Mouse (Mus musculus) midbrain, embryonic 12.5 days (tissue): ENCODE data around the gene Trip11. TPM values are rescaled to one million over a fixed set of nuclear protein-coding genes. Genes with fewer than 3 reads are reported as not detected.

Source experiments
- ATAC-seq: fragments of 200-750 bp; cut with Nextera tagmentation; 2 replicates; pipeline ENCODE4 v1.8.0; 2017; ENCODE audit warnings: low read depth, moderate TSS enrichment, moderate library complexity; ENCODE audit not compliant: low FRiP score
- H3K27ac ChIP-seq: fragments of 300-500 bp; sonication (generic); replicated peaks from 2 replicates; pipeline ENCODE4 v1.5.1; 2016; ENCODE audit warnings: mild to moderate bottlenecking
- H3K27me3 ChIP-seq: fragments of 300-500 bp; sonication (generic); 2 replicates; pipeline ENCODE4 v1.6.1; 2016; ENCODE audit warnings: mild to moderate bottlenecking
- H3K36me3 ChIP-seq: fragments of 300-500 bp; sonication (generic); 2 replicates; pipeline ENCODE4 v1.6.1; 2016
- H3K4me1 ChIP-seq: fragments of 300-500 bp; sonication (generic); 2 replicates; pipeline ENCODE4 v1.6.1; 2016
- H3K4me2 ChIP-seq: fragments of 300-500 bp; sonication (generic); replicated peaks from 2 replicates; pipeline ENCODE4 v1.6.1; 2016; ENCODE audit warnings: mild to moderate bottlenecking, moderate library complexity
- H3K4me3 ChIP-seq: fragments of 300-500 bp; sonication (generic); 2 replicates; pipeline ENCODE4 v1.5.1; 2016; ENCODE audit warnings: mild to moderate bottlenecking
- H3K9ac ChIP-seq: fragments of 300-500 bp; sonication (generic); replicated peaks from 2 replicates; pipeline ENCODE4 v1.6.1; 2016; ENCODE audit warnings: mild to moderate bottlenecking, moderate library complexity
- H3K9me3 ChIP-seq: fragments of 300-500 bp; sonication (generic); 2 replicates; pipeline ENCODE4 v1.6.1; 2016; ENCODE audit warnings: mild to moderate bottlenecking
- WGBS: fragments of 180-500 bp; shearing (Covaris S2); methylation state at CpG from one replicate; pipeline ENCODE4 v1.1.7; 2016; 5-methylcytosine and 5-hydroxymethylcytosine counted together
- polyA plus RNA-seq: library from polyadenylated mRNA; unstranded; fragments of >200 nt; fragmentation: Nextera tagmentation; extraction: Ambion mirVana; gene quantifications from 2 replicates; pipeline ENCODE4 v1.2.1, GENCODE M21; 2016

The Trip11 gene
- polyA plus RNA-seq, 1 experiment from 2014 or later = 26.6 TPM

GRCm38 (mm10) chr12:101836546-101837274 is 76.4 kb downstream of the Trip11 start:
- H3K4me3 ChIP-seq = no peak overlapping the region
- no peaks in the 10 kb centered on the region for H3K9me3 ChIP-seq
- H3K27ac ChIP-seq = no peak overlapping the region
- no peak overlapping the region for H3K4me2 ChIP-seq
- WGBS = 92% methylated on average over 10 of the region's 10 CpGs
- H3K27me3 ChIP-seq = no peaks in the 10 kb centered on the region
- ATAC-seq = no peak
- peaks cover 36% of the 10 kb centered on the region for H3K36me3 ChIP-seq
- no peak overlapping the region for H3K9ac ChIP-seq
- H3K4me1 ChIP-seq = no peaks in the 10 kb centered on the region

- WGBS = 94% methylated on average over 4 of the region's 4 CpGs
- no peaks in the 10 kb centered on the region for H3K9me3 ChIP-seq
- no peak overlapping the region for H3K27ac ChIP-seq
- H3K27me3 ChIP-seq = no peaks in the 10 kb centered on the region
- H3K4me2 ChIP-seq = no peak overlapping the region
- H3K36me3 ChIP-seq = peaks cover 36% of the 10 kb centered on the region
- no peak overlapping the region for H3K9ac ChIP-seq
- no peak for ATAC-seq
- H3K4me1 ChIP-seq = no peaks in the 10 kb centered on the region
- no peak overlapping the region for H3K4me3 ChIP-seq
These were observed 78.4 kb downstream of the Trip11 start for GRCm38 (mm10) chr12:101834715-101835114.

GRCm38 (mm10) chr12:101833776-101834175 is 79.3 kb downstream of the Trip11 start:
- WGBS = 89% methylated on average over 8 of the region's 8 CpGs
- Histone ChIP-seq H3K4me3 (no peak overlapping the region), H3K27me3 (no peaks in the 10 kb centered on the region), H3K27ac (no peak overlapping the region), H3K36me3 (peaks cover 32% of the 10 kb centered on the region), H3K4me2 (no peak overlapping the region), H3K9me3 (no peaks in the 10 kb centered on the region), H3K4me1 (no peaks in the 10 kb centered on the region), H3K9ac (no peak overlapping the region)
- ATAC-seq = no peak

GRCm38 (mm10) chr12:101833115-101833506 is 80.0 kb downstream of the Trip11 start:
- no peaks in the 10 kb centered on the region for H3K9me3 ChIP-seq
- no peak overlapping the region for H3K27ac ChIP-seq
- H3K27me3 ChIP-seq = no peaks in the 10 kb centered on the region
- H3K36me3 ChIP-seq = peaks cover 28% of the 10 kb centered on the region
- H3K4me2 ChIP-seq = no peak overlapping the region
- no peak for ATAC-seq
- no peak overlapping the region for H3K4me3 ChIP-seq
- no peaks in the 10 kb centered on the region for H3K4me1 ChIP-seq
- H3K9ac ChIP-seq = no peak overlapping the region
- WGBS = 97% methylated on average over 6 of the region's 6 CpGs

- Histone ChIP-seq H3K9ac (no peak overlapping the region), H3K9me3 (no peaks in the 10 kb centered on the region), H3K27me3 (no peaks in the 10 kb centered on the region), H3K27ac (no peak overlapping the region), H3K4me1 (no peaks in the 10 kb centered on the region), H3K4me2 (no peak overlapping the region), H3K4me3 (no peak overlapping the region), H3K36me3 (peaks cover 22% of the 10 kb centered on the region)
- WGBS = 89% methylated on average over 7 of the region's 7 CpGs
- no peak for ATAC-seq
These were observed 80.6 kb downstream of the Trip11 start for GRCm38 (mm10) chr12:101832179-101833114.

GRCm38 (mm10) chr12:101831221-101831620 is 81.8 kb downstream of the Trip11 start:
- Histone ChIP-seq H3K9me3 (no peaks in the 10 kb centered on the region), H3K27ac (no peak overlapping the region), H3K36me3 (peaks cover 13% of the 10 kb centered on the region), H3K4me1 (no peaks in the 10 kb centered on the region), H3K4me2 (no peak overlapping the region), H3K27me3 (no peaks in the 10 kb centered on the region), H3K9ac (no peak overlapping the region), H3K4me3 (no peak overlapping the region)
- WGBS = 87% methylated on average over 4 of the region's 4 CpGs
- ATAC-seq = no peak

GRCm38 (mm10) chr12:101823161-101823560 is 89.9 kb downstream of the Trip11 start:
- no peak overlapping the region for H3K4me3 ChIP-seq
- H3K27ac ChIP-seq = no peak overlapping the region
- H3K36me3 ChIP-seq = no peaks in the 10 kb centered on the region
- H3K9ac ChIP-seq = no peak overlapping the region
- H3K27me3 ChIP-seq = peaks cover 20% of the 10 kb centered on the region
- no peak overlapping the region for H3K4me2 ChIP-seq
- WGBS = 95% methylated on average over 4 of the region's 4 CpGs
- H3K9me3 ChIP-seq = no peaks in the 10 kb centered on the region
- peaks cover 9% of the 10 kb centered on the region for H3K4me1 ChIP-seq
- ATAC-seq = no peak

GRCm38 (mm10) chr12:101821596-101821995 is 91.5 kb downstream of the Trip11 start:
- no peak overlapping the region for H3K27ac ChIP-seq
- 39% methylated on average over 3 of the region's 3 CpGs for WGBS
- no peak overlapping the region for H3K9ac ChIP-seq
- ATAC-seq = no peak
- H3K4me3 ChIP-seq = no peak overlapping the region
- H3K27me3 ChIP-seq = peaks cover 34% of the 10 kb centered on the region
- peaks cover 9% of the 10 kb centered on the region for H3K4me1 ChIP-seq
- no peaks in the 10 kb centered on the region for H3K36me3 ChIP-seq
- H3K9me3 ChIP-seq = no peaks in the 10 kb centered on the region
- H3K4me2 ChIP-seq = no peak overlapping the region

GRCm38 (mm10) chr12:101819570-101819969 is 93.5 kb downstream of the Trip11 start:
- ATAC-seq = 0 out of 2 replicates have a peak, but pooled peaks have one; percentile 17

GRCm38 (mm10) chr12:101818608-101819370 is 94.3 kb downstream of the Trip11 start, which contains the start of gene Fbln5:
TSS of gene Fbln5 (minus strand) at chr12:101819055.
- WGBS = 1% methylated on average over 46 of the region's 46 CpGs
- peak within 1 kb of the TSS; percentile 47 for H3K4me3 ChIP-seq
- no peak within 1 kb of the TSS for H3K27ac ChIP-seq
- no peaks in the 10 kb centered on the region for H3K9me3 ChIP-seq
- peaks cover 9% of the 10 kb centered on the region for H3K4me1 ChIP-seq
- H3K36me3 ChIP-seq = no peaks in the 10 kb centered on the region
- peak within 1 kb of the TSS; percentile 54 for H3K9ac ChIP-seq
- peak within 1 kb of the TSS; percentile 90 for H3K4me2 ChIP-seq
- H3K27me3 ChIP-seq = peaks cover 35% of the 10 kb centered on the region
- ATAC-seq = peak; percentile 76

More at GRCm38 (mm10) chr12:101819570-101819969, 93.5 kb downstream of the Trip11 start:
- Histone ChIP-seq H3K4me3 (peak overlapping the region; percentile 47), H3K4me1 (peaks cover 9% of the 10 kb centered on the region), H3K27me3 (peaks cover 35% of the 10 kb centered on the region), H3K36me3 (no peaks in the 10 kb centered on the region), H3K9me3 (no peaks in the 10 kb centered on the region), H3K4me2 (peak overlapping the region; percentile 90), H3K9ac (no peak overlapping the region), H3K27ac (no peak overlapping the region)
- WGBS = 50% methylated on average over 9 of the region's 9 CpGs

GRCm38 (mm10) chr12:101818246-101818607 is 94.8 kb downstream of the Trip11 start:
- no peak overlapping the region for H3K27ac ChIP-seq
- no peak for ATAC-seq
- H3K36me3 ChIP-seq = no peaks in the 10 kb centered on the region
- peaks cover 35% of the 10 kb centered on the region for H3K27me3 ChIP-seq
- no peak overlapping the region for H3K9ac ChIP-seq
- no peaks in the 10 kb centered on the region for H3K9me3 ChIP-seq
- WGBS = 41% methylated on average over 11 of the region's 11 CpGs
- peaks cover 9% of the 10 kb centered on the region for H3K4me1 ChIP-seq
- H3K4me2 ChIP-seq = peak overlapping the region; percentile 90
- peak overlapping the region; percentile 47 for H3K4me3 ChIP-seq
